Mouse (Mus musculus) frontal cortex, postnatal 36 days (tissue): ENCODE data around the gene Sgf29.

Experiments used
- DNase-seq, 2 experiments: peaks; one replicate each; pipeline ENCODE4 v3.0.0; 2022; ENCODE audit warnings: low spot score in 2 of 2

The Sgf29 gene

GRCm38 (mm10) chr7:126649231-126650051, at the start of gene Sgf29:
Sgf29 (plus strand) TSS chr7:126649309.
- DNase-seq = peak; percentile 94

GRCm38 (mm10) chr7:126601896-126602295, 47.2 kb upstream of the Sgf29 start:
- no peak for DNase-seq

- no peak for DNase-seq
Measured at GRCm38 (mm10) chr7:126602650-126603049, 46.5 kb upstream of the Sgf29 start.

GRCm38 (mm10) chr7:126606611-126607010, 42.5 kb upstream of the Sgf29 start:
- no peak for DNase-seq

- DNase-seq = no peak
Measured at GRCm38 (mm10) chr7:126607064-126607463, 42.0 kb upstream of the Sgf29 start.

- DNase-seq = no peak
Measured at GRCm38 (mm10) chr7:126607796-126608195, 41.3 kb upstream of the Sgf29 start.

- no peak for DNase-seq
Measured at GRCm38 (mm10) chr7:126612736-126613135, 36.4 kb upstream of the Sgf29 start.

GRCm38 (mm10) chr7:126616707-126617106, 32.4 kb upstream of the Sgf29 start:
- no peak for DNase-seq

- DNase-seq = no peak
Measured at GRCm38 (mm10) chr7:126619559-126620275, 29.4 kb upstream of the Sgf29 start.

GRCm38 (mm10) chr7:126621452-126622359, 27.4 kb upstream of the Sgf29 start:
- DNase-seq = no peak

- no peak for DNase-seq
Measured at GRCm38 (mm10) chr7:126623381-126623780, 25.7 kb upstream of the Sgf29 start.

GRCm38 (mm10) chr7:126624774-126625173, 24.3 kb upstream of the Sgf29 start:
- DNase-seq = no peak

- peak; percentile 32 to 40 for DNase-seq
Measured at GRCm38 (mm10) chr7:126625369-126625768, 23.7 kb upstream of the Sgf29 start.

GRCm38 (mm10) chr7:126625807-126626600, 23.1 kb upstream of the Sgf29 start:
- no peak for DNase-seq

- DNase-seq = no peak
Measured at GRCm38 (mm10) chr7:126628111-126628510, 21.0 kb upstream of the Sgf29 start.

- no peak for DNase-seq
Measured at GRCm38 (mm10) chr7:126629915-126630314, 19.2 kb upstream of the Sgf29 start.

GRCm38 (mm10) chr7:126630824-126631518, 18.1 kb upstream of the Sgf29 start, which contains the start of gene Nupr1:
Nupr1 (minus strand) TSS chr7:126630861.
- no peak for DNase-seq

- DNase-seq = no peak
Measured at GRCm38 (mm10) chr7:126632478-126632877, 16.6 kb upstream of the Sgf29 start.

GRCm38 (mm10) chr7:126635375-126635774, 13.7 kb upstream of the Sgf29 start:
- no peak for DNase-seq

- DNase-seq = peak; percentile 20 to 40
Measured at GRCm38 (mm10) chr7:126636733-126637520, 12.2 kb upstream of the Sgf29 start.
